Mouse (Mus musculus) CH12.LX (cell line): ENCODE measurements at regions not wholly inside any gene's neighbourhood (a gene's known extent, or its start where the extent isn't known, plus 50 kb on each side); places are given as distances from the start of the nearest gene placed in this dataset.

Experiments
- DNase-seq: peaks from one replicate; pipeline ENCODE4 v3.0.0-alpha.2; 2013; ENCODE audit errors: extremely low read depth
- H3K27ac ChIP-seq: 2 replicates; pipeline ENCODE4 v1.5.1; 2012; ENCODE audit warnings: low read depth, mild to moderate bottlenecking, control low read depth, moderate library complexity; ENCODE audit not compliant: insufficient read depth
- H3K27me3 ChIP-seq: replicated peaks from 2 replicates; pipeline ENCODE3; 2012; ENCODE audit warnings: inconsistent platforms
- H3K36me3 ChIP-seq, 2 experiments: replicated peaks in 1 of 2; 2 replicates each; pipeline versions ENCODE3 to v1.6.1; 2012; ENCODE audit warnings: inconsistent platforms in 1 of 2, low read length in 1 of 2, mild to moderate bottlenecking in 1 of 2, mixed read lengths in 1 of 2, moderate library complexity in 1 of 2; ENCODE audit not compliant: control insufficient read depth in 1 of 2, insufficient read depth in 1 of 2
- H3K4me1 ChIP-seq, 2 experiments: 2 replicates each; pipeline ENCODE4 v1.6.1; 2012; ENCODE audit warnings: inconsistent platforms in 1 of 2, moderate library complexity in 1 of 2; ENCODE audit not compliant: insufficient read depth in 2 of 2, control insufficient read depth in 1 of 2
- H3K4me2 ChIP-seq: 2 replicates; pipeline ENCODE4 v1.6.1; 2012; ENCODE audit warnings: low read depth, mild to moderate bottlenecking, control low read depth; ENCODE audit not compliant: poor library complexity, insufficient read depth, severe bottlenecking
- H3K4me3 ChIP-seq, 3 experiments: fragments of 150-350 bp in 1 of 3; sonication (generic) in 1 of 3; replicated peaks in 1 of 3; 2 replicates each; pipeline versions ENCODE3 to v1.5.1; 2011 to 2012; ENCODE audit warnings: low read depth in 2 of 3, low read length in 2 of 3, mild to moderate bottlenecking in 2 of 3, moderate library complexity in 2 of 3, control low read depth in 1 of 3, improper control_type of control experiment in 1 of 3, inconsistent platforms in 1 of 3, mixed read lengths in 1 of 3; ENCODE audit not compliant: poor library complexity in 1 of 3
- H3K79me2 ChIP-seq: replicated peaks from 2 replicates; pipeline ENCODE4 v1.6.1; 2012; ENCODE audit warnings: mild to moderate bottlenecking, moderate library complexity; ENCODE audit not compliant: control insufficient read depth, poor library complexity, insufficient read depth, severe bottlenecking; ENCODE audit errors: extremely low read depth
- H3K9ac ChIP-seq: 2 replicates; pipeline ENCODE4 v1.6.1; 2012; ENCODE audit warnings: low read depth, mild to moderate bottlenecking, control low read depth, moderate library complexity; ENCODE audit not compliant: insufficient read depth
- H3K9me3 ChIP-seq: replicated peaks from 2 replicates; pipeline ENCODE3; 2012; ENCODE audit warnings: low read length, inconsistent platforms, mixed read lengths
- BHLHE40 ChIP-seq: IDR thresholded peaks from 2 replicates; pipeline ENCODE4 v1.6.1; 2011; ENCODE audit warnings: mild to moderate bottlenecking, low read depth, low read length, improper control_type of control experiment
- CHD1 ChIP-seq: IDR thresholded peaks from 2 replicates; pipeline ENCODE4 v1.6.1; 2012; ENCODE audit warnings: low read depth, low read length, improper control_type of control experiment, inconsistent platforms
- CHD2 ChIP-seq: IDR thresholded peaks from 2 replicates; pipeline ENCODE4 v1.6.1; 2011; ENCODE audit warnings: low read length, improper control_type of control experiment
- CTCF ChIP-seq, 2 experiments: IDR thresholded peaks in 1 of 2; conservative IDR thresholded peaks in 1 of 2; 2 replicates each; pipeline ENCODE4 v1.5.1; 2011 to 2012; ENCODE audit warnings: low read depth in 2 of 2, low read length in 2 of 2, improper control_type of control experiment in 1 of 2, inconsistent platforms in 1 of 2, mild to moderate bottlenecking in 1 of 2, moderate library complexity in 1 of 2
- E2F4 ChIP-seq: IDR thresholded peaks from 2 replicates; pipeline ENCODE4 v1.6.1; 2011; ENCODE audit warnings: low read depth, low read length, improper control_type of control experiment; ENCODE audit not compliant: insufficient replicate concordance
- ETS1 ChIP-seq: conservative IDR thresholded peaks from 2 replicates; pipeline ENCODE4 v1.6.1; 2012; ENCODE audit warnings: low read depth, mild to moderate bottlenecking, inconsistent platforms, low read length, improper control_type of control experiment, moderate library complexity
- HCFC1 ChIP-seq: IDR thresholded peaks from 2 replicates; pipeline ENCODE4 v1.6.1; 2012; ENCODE audit warnings: low read depth, mild to moderate bottlenecking, inconsistent platforms, low read length, improper control_type of control experiment
- IRF4 ChIP-seq: IDR thresholded peaks from 2 replicates; pipeline ENCODE4 v1.6.1; 2014; ENCODE audit warnings: low read depth, mild to moderate bottlenecking, inconsistent platforms, low read length, improper control_type of control experiment
- JUN ChIP-seq: IDR thresholded peaks from 2 replicates; pipeline ENCODE4 v1.6.1; 2011; ENCODE audit warnings: low read depth, mild to moderate bottlenecking, low read length, improper control_type of control experiment, moderate library complexity; ENCODE audit not compliant: insufficient read depth
- JUND ChIP-seq: conservative IDR thresholded peaks from 2 replicates; pipeline ENCODE4 v1.6.1; 2011; ENCODE audit warnings: low read depth, low read length, improper control_type of control experiment
- KAT2A ChIP-seq: IDR thresholded peaks from 2 replicates; pipeline ENCODE4 v1.6.1; 2012; ENCODE audit warnings: low read length, improper control_type of control experiment, inconsistent platforms; ENCODE audit not compliant: insufficient replicate concordance
- MAFK ChIP-seq: IDR thresholded peaks from 2 replicates; pipeline ENCODE4 v1.6.1; 2011; ENCODE audit warnings: low read length, improper control_type of control experiment; ENCODE audit not compliant: insufficient replicate concordance
- MAX ChIP-seq: IDR thresholded peaks from 2 replicates; pipeline ENCODE4 v1.6.1; 2011; ENCODE audit warnings: low read length, improper control_type of control experiment
- MAZ ChIP-seq: IDR thresholded peaks from 2 replicates; pipeline ENCODE4 v1.6.1; 2012; ENCODE audit warnings: low read depth, mild to moderate bottlenecking, inconsistent platforms, low read length, improper control_type of control experiment, moderate library complexity
- MEF2A ChIP-seq: IDR thresholded peaks from 2 replicates; pipeline ENCODE4 v1.6.1; 2014; ENCODE audit warnings: low read depth, mild to moderate bottlenecking, inconsistent platforms, low read length, improper control_type of control experiment, borderline replicate concordance
- MYC ChIP-seq: IDR thresholded peaks from 2 replicates; pipeline ENCODE4 v1.6.1; 2011; ENCODE audit warnings: low read depth, mild to moderate bottlenecking, improper control_type of control experiment, low read length
- NRF1 ChIP-seq: IDR thresholded peaks from 2 replicates; pipeline ENCODE4 v1.6.1; 2014; ENCODE audit warnings: low read depth, mild to moderate bottlenecking, inconsistent platforms, low read length, improper control_type of control experiment, moderate library complexity
- PAX5 ChIP-seq: IDR thresholded peaks from 2 replicates; pipeline ENCODE4 v1.6.1; 2012; ENCODE audit warnings: low read length, inconsistent platforms, mixed read lengths
- POLR2A ChIP-seq: IDR thresholded peaks from 2 replicates; pipeline ENCODE4 v1.6.1; 2011; ENCODE audit warnings: low read depth, mild to moderate bottlenecking, improper control_type of control experiment, low read length
- POLR2AphosphoS2 ChIP-seq: IDR thresholded peaks from 2 replicates; pipeline ENCODE4 v1.6.1; 2011; ENCODE audit warnings: low read depth, low read length, improper control_type of control experiment
- RAD21 ChIP-seq: IDR thresholded peaks from 2 replicates; pipeline ENCODE4 v1.6.1; 2011; ENCODE audit warnings: low read depth, mild to moderate bottlenecking, low read length, improper control_type of control experiment, moderate library complexity
- SIN3A ChIP-seq: IDR thresholded peaks from 2 replicates; pipeline ENCODE4 v1.6.1; 2012; ENCODE audit warnings: low read length, improper control_type of control experiment, inconsistent platforms
- TBP ChIP-seq: conservative IDR thresholded peaks from 2 replicates; pipeline ENCODE4 v1.6.1; 2011; ENCODE audit warnings: low read depth, low read length, improper control_type of control experiment
- TCF12 ChIP-seq: IDR thresholded peaks from 2 replicates; pipeline ENCODE4 v1.6.1; 2014; ENCODE audit warnings: low read depth, mild to moderate bottlenecking, inconsistent platforms, low read length, improper control_type of control experiment
- USF1 ChIP-seq: IDR thresholded peaks from 2 replicates; pipeline ENCODE4 v1.6.1; 2014; ENCODE audit warnings: low read depth, mild to moderate bottlenecking, inconsistent platforms, low read length, improper control_type of control experiment
- USF2 ChIP-seq: conservative IDR thresholded peaks from 2 replicates; pipeline ENCODE4 v1.6.1; 2011; ENCODE audit warnings: low read depth, low read length, improper control_type of control experiment
- ZKSCAN1 ChIP-seq: IDR thresholded peaks from 2 replicates; pipeline ENCODE4 v1.6.1; 2012; ENCODE audit warnings: low read depth, inconsistent platforms, low read length, improper control_type of control experiment, borderline replicate concordance
- ZNF384 ChIP-seq: IDR thresholded peaks from 2 replicates; pipeline ENCODE4 v1.6.1; 2012; ENCODE audit warnings: low read depth, low read length, improper control_type of control experiment, inconsistent platforms
- dilution Hi-C: fragments of 300-500 bp; cut with MboI; formaldehyde crosslinking; loops from 2 replicates; pipeline ENCODE4 v1.14.3; 2020; ENCODE audit warnings: low sequenced_read_pairs; ENCODE audit not compliant: extremely low pct_unique_long_range_greater_than_20kb, extremely low pct_ligation_motif_present
- in situ Hi-C: fragments of 300-500 bp; cut with MboI; formaldehyde crosslinking; loops from 3 replicates; pipeline ENCODE4 v1.14.3; 2019; ENCODE audit warnings: low sequenced_read_pairs, low pct_ligation_motif_present, low pct_unique_long_range_greater_than_20kb, mixed read lengths

DNA sequence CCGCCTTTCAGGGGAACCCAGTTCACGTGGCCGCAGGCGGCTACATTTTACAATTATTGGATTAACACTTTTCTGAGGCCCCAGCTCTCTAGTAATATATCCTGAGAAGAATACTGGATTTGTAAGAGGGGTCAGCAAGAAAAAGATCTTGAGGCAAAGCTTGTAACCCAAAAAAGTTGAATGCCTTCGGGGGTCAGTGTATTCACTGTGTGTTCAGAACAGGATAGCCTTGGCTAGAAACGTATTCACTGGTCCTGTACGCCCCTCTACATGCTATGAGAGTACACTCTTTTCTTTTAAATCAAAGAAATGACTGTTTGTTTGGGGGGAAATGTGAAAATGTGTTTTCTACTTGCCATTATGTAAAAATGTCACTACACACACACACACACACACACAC lies 581.8 kb upstream of the Mms22l start:
- Histone ChIP-seq H3K9ac (no peak overlapping the region), H3K9me3 (no peaks in the 10 kb centered on the region), H3K27me3 (no peaks in the 10 kb centered on the region), H3K36me3 (no peaks in the 10 kb centered on the region), H3K27ac (no peak overlapping the region), H3K4me3 (no peak overlapping the region), H3K4me1 (no peaks in the 10 kb centered on the region), H3K4me2 (no peak overlapping the region), H3K79me2 (no peaks in the 10 kb centered on the region)
- no peak for DNase-seq
- dilution Hi-C loops: no loop called here
- in situ Hi-C loops: no loop called here
- no peak for TF ChIP-seq TCF12
- no peak for TF ChIP-seq ETS1
- no peak for TF ChIP-seq CHD1
- TF ChIP-seq POLR2AphosphoS2: no peak

GRCm38 (mm10) chr4:23921520-23921919 lies 574.7 kb upstream of the Mms22l start:
- H3K36me3 ChIP-seq: no peaks in the 10 kb centered on the region
- H3K27me3 ChIP-seq: no peaks in the 10 kb centered on the region
- H3K4me3 ChIP-seq: no peak overlapping the region
- TF ChIP-seq PAX5 (no peak), ZKSCAN1 (no peak), MAFK (no peak), JUND (no peak), HCFC1 (no peak), MEF2A (no peak), CTCF (conservative IDR thresholded peaks at IDR 0.05 in 1 of 2, IDR thresholded peaks at IDR 0.05 in 1 of 2; ENCODE audit: low read depth in 2 of 2, low read length in 2 of 2) (no peak)
- no peak for DNase-seq
- no peaks in the 10 kb centered on the region for H3K9me3 ChIP-seq
- no peak overlapping the region for H3K4me2 ChIP-seq
- H3K4me1 ChIP-seq: no peaks in the 10 kb centered on the region
- no peak overlapping the region for H3K27ac ChIP-seq
- dilution Hi-C loops: no loop called here
- no peaks in the 10 kb centered on the region for H3K79me2 ChIP-seq
- no peak overlapping the region for H3K9ac ChIP-seq
- in situ Hi-C loops: no loop called here

DNA sequence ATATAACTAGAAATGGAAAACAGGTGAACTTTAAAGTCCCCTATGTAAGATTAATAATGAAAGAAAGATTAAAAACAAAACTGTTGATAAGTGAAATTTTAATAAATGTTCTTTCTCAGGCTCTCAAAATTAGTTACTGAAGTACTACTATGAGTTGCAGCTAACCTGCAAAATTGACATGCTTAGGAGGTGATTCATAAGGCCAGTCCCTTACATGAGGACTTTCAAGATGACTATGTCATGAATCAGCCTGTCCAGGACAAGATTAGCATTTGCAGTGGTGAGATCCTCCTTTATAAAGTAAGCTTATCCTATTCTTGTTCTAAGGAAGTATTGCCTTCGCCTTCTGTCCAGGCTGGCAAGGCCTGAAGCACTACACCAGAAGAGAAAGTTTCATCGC lies 542.1 kb upstream of the Mms22l start:
- Histone ChIP-seq H3K36me3 (no peaks in the 10 kb centered on the region), H3K9ac (no peak overlapping the region), H3K4me2 (no peak overlapping the region), H3K4me3 (no peak overlapping the region), H3K27me3 (no peaks in the 10 kb centered on the region), H3K9me3 (no peaks in the 10 kb centered on the region), H3K4me1 (no peaks in the 10 kb centered on the region), H3K79me2 (no peaks in the 10 kb centered on the region), H3K27ac (no peak overlapping the region)
- DNase-seq: peak; percentile 55
- in situ Hi-C loops: no loop called here
- dilution Hi-C loops: no loop called here
- TF ChIP-seq PAX5: no peak
- no peak for TF ChIP-seq USF1
- peak; percentile 40; the same call in 1 of the 2 replicates for TF ChIP-seq BHLHE40
- TF ChIP-seq MAX: no peak
- no peak for TF ChIP-seq KAT2A
- peak; percentile 78; the same call in 1 of the 2 replicates for TF ChIP-seq MEF2A
- TF ChIP-seq MYC: no peak
- no peak for TF ChIP-seq MAZ
- peak; percentile 70 for TF ChIP-seq JUN
- peak; percentile 92 for TF ChIP-seq IRF4
- TF ChIP-seq USF2: no peak
- no peak for TF ChIP-seq SIN3A
- TF ChIP-seq E2F4: no peak
- no peak for TF ChIP-seq TBP
- TF ChIP-seq NRF1: no peak
- TF ChIP-seq POLR2A: no peak
- no peak for TF ChIP-seq RAD21
- TF ChIP-seq CTCF (conservative IDR thresholded peaks at IDR 0.05 in 1 of 2, IDR thresholded peaks at IDR 0.05 in 1 of 2; ENCODE audit: low read depth in 2 of 2, low read length in 2 of 2): no peak
- peak; percentile 44; the same call in 1 of the 2 replicates for TF ChIP-seq CHD2
- TF ChIP-seq CHD1: no peak
- no peak for TF ChIP-seq ZNF384
